ENCODE assay signal across 22 mouse cellular contexts in genomic region chr6:87523736-87524135, GRCm38 (mm10). TPM values are rescaled to one million over a fixed set of nuclear protein-coding genes. Genes with fewer than 3 reads are reported as not detected.
A peak's percentile ranks its signal among the peaks of the same experiment; 100 is the strongest.
DNase-seq lines count a peak whose midpoint lies in the region; ATAC-seq lines count a peak whose summit lies in the region.
"Had no signal": no experiment of that assay in that cellular context is flagged by ENCODE, and none has a peak within 500 bp of the region (broad histone marks: within the 10 kb centered on the region; RNA-seq: fewer than 3 reads in every experiment).

No protein-coding gene starts in this region.

- no peak overlapping the region for H3K4me2 ChIP-seq in liver, embryonic 12.5 days
- H3K4me2 ChIP-seq: embryonic facial prominence, embryonic 15.5 days; forebrain, embryonic 13.5 days; heart, embryonic 13.5 days; hindbrain, embryonic 12.5 days had no signal

- no peak for ATAC-seq in liver, embryonic 12.5 days
- peak; percentile 16 for ATAC-seq in inflammation-experienced regulatory T-cells, adult 6 months
- ATAC-seq: forebrain, embryonic 13.5 days; forebrain, postnatal 0 days; hindbrain, embryonic 16.5 days; intestine, embryonic 16.5 days; Patski had no signal

- no peaks in the 10 kb centered on the region for H3K9me3 ChIP-seq in liver, embryonic 12.5 days (replicated peaks)
- H3K9me3 ChIP-seq: embryonic facial prominence, embryonic 15.5 days; forebrain, embryonic 13.5 days; heart, embryonic 13.5 days; hindbrain, embryonic 12.5 days had no signal

- WGBS in liver, embryonic 12.5 days (ENCODE audit: insufficient replicate concordance): 67% methylated on average over 7 of the region's 7 CpGs

- peak overlapping the region; percentile 50 for H3K27ac ChIP-seq in liver, embryonic 12.5 days
- H3K27ac ChIP-seq: embryonic facial prominence, embryonic 15.5 days; forebrain, embryonic 13.5 days; heart, embryonic 13.5 days; hindbrain, embryonic 12.5 days had no signal

- H3K9ac ChIP-seq in liver, embryonic 12.5 days: no peak overlapping the region
- H3K9ac ChIP-seq: embryonic facial prominence, embryonic 15.5 days; forebrain, embryonic 13.5 days; forebrain, postnatal 0 days; heart, embryonic 13.5 days; hindbrain, embryonic 12.5 days had no signal

- H3K27me3 ChIP-seq in liver, embryonic 12.5 days (replicated peaks): peaks cover 10% of the 10 kb centered on the region; the same call in 1 of the 2 replicates
- H3K27me3 ChIP-seq: embryonic facial prominence, embryonic 15.5 days; forebrain, embryonic 13.5 days; hindbrain, embryonic 12.5 days; Patski had no signal

- no peak for DNase-seq in liver
- peak; percentile 46 for DNase-seq in CD4-positive, CD25-positive, alpha-beta regulatory T cell, adult 2 months (ENCODE audit: low read depth, low spot score)
- peak; percentile 38 for DNase-seq in R1 (ENCODE audit: low read depth, low spot score)
- DNase-seq in thymus, postnatal 25 days: no peak
- no peak for DNase-seq in testis, postnatal 10 days (ENCODE audit: low spot score)
- DNase-seq: adrenal gland, postnatal 10 days; cerebellum, adult 11 months; cerebellum, adult 8-10 months; cerebellum, postnatal 14 days; embryo, embryonic 11 days; gastrocnemius, postnatal 25 days; heart, postnatal 36 days had no signal

- no peak overlapping the region for H3K4me3 ChIP-seq in liver, embryonic 12.5 days
- H3K4me3 ChIP-seq: embryonic facial prominence, embryonic 15.5 days; forebrain, embryonic 13.5 days; heart, embryonic 13.5 days; hindbrain, embryonic 12.5 days had no signal

- peaks cover 47% of the 10 kb centered on the region for H3K4me1 ChIP-seq in liver, embryonic 12.5 days
- H3K4me1 ChIP-seq: embryonic facial prominence, embryonic 15.5 days; forebrain, embryonic 13.5 days; hindbrain, embryonic 12.5 days had no signal

- no peaks in the 10 kb centered on the region for H3K36me3 ChIP-seq in liver, embryonic 12.5 days
- H3K36me3 ChIP-seq: embryonic facial prominence, embryonic 15.5 days; heart, embryonic 13.5 days; hindbrain, embryonic 12.5 days had no signal

RNA-seq across cellular contexts. Expression of gene Arhgap25, which starts 9.3 kb away (rescaled TPM):
- 5.2 and 5.4 TPM in 2 replicates for polyA plus RNA-seq in liver, embryonic 12.5 days (2016; fragmentation: Nextera tagmentation; extraction: Ambion mirVana)
- 100 to 1,000 TPM in 2 of 3 experiments, 10 to 100 TPM in 1; 77.8 to 111 (median 105) TPM for polyA plus RNA-seq in inflammation-experienced regulatory T-cells, adult 6 months (2017; shearing (Covaris generic))

Comparison
In these comparisons a context has a peak if more than half of its experiments do, and no peak if none do; other contexts are left out.
1. DNase-seq: peak in CD4-positive, CD25-positive, alpha-beta regulatory T cell, adult 2 months (single experiment) and R1 (single experiment); none in liver (single experiment), thymus, postnatal 25 days (single experiment) and testis, postnatal 10 days (single experiment).
2. RNA of gene Arhgap25, which starts 9.3 kb away (polyA plus RNA-seq): 77.8 to 111 TPM in inflammation-experienced regulatory T-cells, adult 6 months; 5.2 to 5.4 TPM in liver, embryonic 12.5 days; every median in the first group is over 10 times any median in the second.